Mouse (Mus musculus) 3T3-L1 (cell line): ENCODE measurements around the gene Gng7.
"Not testable (repeated sequence)": the region's sequence is repeated elsewhere in the genome, so short reads cannot be mapped to it uniquely, and the experiment has no call there.

Source experiments
- DNase-seq: peaks from one replicate; pipeline ENCODE4 v3.0.0-alpha.2; 2015; ENCODE audit warnings: low read depth, low spot score

The Gng7 gene

GRCm38 (mm10) chr10:81014393-81015384 lies at the start of gene Gng7:
Gng7 (minus strand) TSS chr10:81014945.
- peak; percentile 52 for DNase-seq

- not testable (repeated sequence) for DNase-seq
Measured at GRCm38 (mm10) chr10:81064519-81064918, 49.8 kb upstream of the Gng7 start.

GRCm38 (mm10) chr10:81062710-81063109 lies 48.0 kb upstream of the Gng7 start:
- DNase-seq: no peak

GRCm38 (mm10) chr10:81059603-81060543 lies 45.1 kb upstream of the Gng7 start, which contains the start of gene Sgta:
Sgta (minus strand) TSS chr10:81060181.
- peak; percentile 100 for DNase-seq

GRCm38 (mm10) chr10:81058896-81059295 lies 44.2 kb upstream of the Gng7 start:
- DNase-seq: no peak

- DNase-seq: no peak
Measured at GRCm38 (mm10) chr10:81057406-81058130, 42.8 kb upstream of the Gng7 start.

- DNase-seq: not testable (repeated sequence)
Measured at GRCm38 (mm10) chr10:81055802-81056340, 41.1 kb upstream of the Gng7 start.

GRCm38 (mm10) chr10:81055169-81055568 lies 40.4 kb upstream of the Gng7 start:
- no peak for DNase-seq

GRCm38 (mm10) chr10:81052577-81052976 lies 37.8 kb upstream of the Gng7 start:
- DNase-seq: no peak

- DNase-seq: no peak
Measured at GRCm38 (mm10) chr10:81051133-81051532, 36.4 kb upstream of the Gng7 start.

- DNase-seq: peak; percentile 67
Measured at GRCm38 (mm10) chr10:81050645-81051044, 35.9 kb upstream of the Gng7 start.

GRCm38 (mm10) chr10:81045246-81045645 lies 30.5 kb upstream of the Gng7 start:
- DNase-seq: not testable (repeated sequence)

- peak; percentile 80 for DNase-seq
Measured at GRCm38 (mm10) chr10:81041458-81042175, 26.9 kb upstream of the Gng7 start.

GRCm38 (mm10) chr10:81036988-81037580 lies 22.3 kb upstream of the Gng7 start, which contains the start of gene Slc39a3:
Slc39a3 (minus strand) TSS chr10:81037426.
- peak; percentile 98 for DNase-seq

- peak; percentile 73 for DNase-seq
Measured at GRCm38 (mm10) chr10:81036251-81036650, 21.5 kb upstream of the Gng7 start.

GRCm38 (mm10) chr10:81033586-81033985 lies 18.8 kb upstream of the Gng7 start:
- no peak for DNase-seq

- DNase-seq: no peak
Measured at GRCm38 (mm10) chr10:81029031-81029430, 14.3 kb upstream of the Gng7 start.

GRCm38 (mm10) chr10:81028219-81028618 lies 13.5 kb upstream of the Gng7 start:
- DNase-seq: no peak

- peak; percentile 91 for DNase-seq
Measured at GRCm38 (mm10) chr10:81027331-81027730, 12.6 kb upstream of the Gng7 start.

GRCm38 (mm10) chr10:81026857-81027256 lies 12.1 kb upstream of the Gng7 start:
- no peak for DNase-seq
